Mouse (Mus musculus) cerebellum, adult 2 months (tissue): ENCODE measurements around the gene Zbtb39. TPM values are rescaled to one million over a fixed set of nuclear protein-coding genes. Genes with fewer than 3 reads are reported as not detected.
A peak's percentile ranks its signal among the peaks of the same experiment; 100 is the strongest.

ENCODE experiments used
- DNase-seq, 2 experiments: peaks; one replicate each; pipeline ENCODE4 v3.0.0; 2021
- H3K27ac ChIP-seq: fragments of 200-500 bp; 2 replicates; pipeline ENCODE4 v1.5.1; 2012; ENCODE audit warnings: low read length, control low read depth, inconsistent platforms; ENCODE audit not compliant: insufficient read depth
- H3K27me3 ChIP-seq: fragments of 200-500 bp; 2 replicates; pipeline ENCODE4 v1.6.1; 2012; ENCODE audit warnings: inconsistent platforms, mild to moderate bottlenecking, low read length, moderate library complexity; ENCODE audit not compliant: control insufficient read depth, insufficient read depth
- H3K4me1 ChIP-seq: fragments of 200-500 bp; 2 replicates; pipeline ENCODE4 v1.6.1; 2011; ENCODE audit warnings: low read length; ENCODE audit not compliant: control insufficient read depth, insufficient read depth
- H3K4me3 ChIP-seq: fragments of 200-500 bp; replicated peaks from 2 replicates; pipeline ENCODE3; 2011; ENCODE audit warnings: mild to moderate bottlenecking, low read depth, low read length, control low read depth; ENCODE audit not compliant: insufficient read depth
- CTCF ChIP-seq: fragments of 200-500 bp; IDR thresholded peaks from 2 replicates; pipeline ENCODE4 v1.5.1; 2011; ENCODE audit warnings: low read depth, mild to moderate bottlenecking, control low read depth, low read length, moderate library complexity, borderline replicate concordance; ENCODE audit not compliant: insufficient read depth
- POLR2A ChIP-seq: fragments of 200-500 bp; IDR thresholded peaks from 2 replicates; pipeline ENCODE4 v1.6.1; 2011; ENCODE audit warnings: low read length, control low read depth, borderline replicate concordance; ENCODE audit not compliant: insufficient read depth
- WGBS: fragments of 180-500 bp; shearing (Covaris S2); methylation state at CpG from one replicate; pipeline ENCODE4 v1.1.7; 2018; 5-methylcytosine and 5-hydroxymethylcytosine counted together
- polyA plus RNA-seq: library from polyadenylated mRNA; depleted of rRNA; stranded (reverse); fragments of >200 nt; gene quantifications from 2 replicates; pipeline ENCODE4 v1.2.3, GENCODE M21; 2012

Zbtb39 gene
- polyA plus RNA-seq, 1 experiment, result 5.7 TPM

DNA sequence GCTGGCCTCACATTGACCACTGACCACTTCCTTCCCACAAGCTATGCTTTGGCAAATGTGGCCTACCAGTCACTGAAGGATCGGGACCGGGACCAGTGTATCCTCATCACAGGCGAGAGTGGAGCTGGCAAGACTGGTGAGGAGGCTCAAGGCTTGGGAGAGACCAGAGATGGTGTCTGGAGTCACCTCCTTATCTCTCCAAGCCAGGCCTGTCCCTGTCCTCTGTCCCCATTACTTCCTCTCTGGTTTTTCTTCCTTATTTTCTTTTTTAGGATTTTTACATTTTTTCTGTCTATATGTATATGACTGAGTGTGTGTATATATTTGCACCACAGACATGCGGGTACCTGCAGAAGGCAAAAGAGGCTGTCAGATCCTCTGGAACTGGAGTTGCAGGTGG lies 33.6 kb upstream of the Zbtb39 start:
- no peak for TF ChIP-seq CTCF
- TF ChIP-seq POLR2A, result no peak
- 95% methylated on average over 4 of the region's 4 CpGs for WGBS
- Histone ChIP-seq H3K4me3 (no peak overlapping the region), H3K4me1 (no peaks in the 10 kb centered on the region), H3K27ac (no peak overlapping the region), H3K27me3 (no peaks in the 10 kb centered on the region)
- DNase-seq, result no peak

DNA sequence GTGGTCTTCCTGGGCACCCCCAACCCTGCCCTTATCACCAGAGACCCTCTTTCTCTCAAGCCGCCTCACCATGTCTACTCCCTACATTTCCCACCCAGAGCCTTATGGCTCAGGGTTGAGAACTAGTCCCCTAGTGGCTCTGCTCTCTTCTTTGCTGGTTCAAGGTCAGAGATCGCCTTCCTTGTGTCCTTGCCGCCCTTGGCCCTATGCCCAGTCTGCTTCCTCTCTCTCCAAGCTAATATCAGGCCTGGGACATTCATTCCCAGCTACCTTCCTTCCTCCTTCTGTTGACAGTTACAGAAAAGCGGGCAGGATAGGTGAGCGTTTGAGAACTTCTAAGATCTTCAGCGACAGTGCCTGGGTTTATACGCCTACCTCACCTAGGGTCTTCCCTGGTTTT lies 31.6 kb upstream of the Zbtb39 start:
- H3K4me1 ChIP-seq, result no peaks in the 10 kb centered on the region
- no peak overlapping the region for H3K27ac ChIP-seq
- no peak for DNase-seq
- H3K27me3 ChIP-seq, result no peaks in the 10 kb centered on the region
- no peak overlapping the region for H3K4me3 ChIP-seq
- TF ChIP-seq POLR2A (no peak), CTCF (no peak)
- 88% methylated on average over 7 of the region's 7 CpGs for WGBS

- TF ChIP-seq POLR2A (no peak), CTCF (no peak)
- 84% methylated on average over 3 of the region's 3 CpGs for WGBS
- DNase-seq, result no peak
- H3K27me3 ChIP-seq, result no peaks in the 10 kb centered on the region
- H3K27ac ChIP-seq, result no peak overlapping the region
- H3K4me1 ChIP-seq, result no peaks in the 10 kb centered on the region
- no peak overlapping the region for H3K4me3 ChIP-seq
Measured at GRCm38 (mm10) chr10:127708850-127709370, 30.4 kb upstream of the Zbtb39 start.

DNA sequence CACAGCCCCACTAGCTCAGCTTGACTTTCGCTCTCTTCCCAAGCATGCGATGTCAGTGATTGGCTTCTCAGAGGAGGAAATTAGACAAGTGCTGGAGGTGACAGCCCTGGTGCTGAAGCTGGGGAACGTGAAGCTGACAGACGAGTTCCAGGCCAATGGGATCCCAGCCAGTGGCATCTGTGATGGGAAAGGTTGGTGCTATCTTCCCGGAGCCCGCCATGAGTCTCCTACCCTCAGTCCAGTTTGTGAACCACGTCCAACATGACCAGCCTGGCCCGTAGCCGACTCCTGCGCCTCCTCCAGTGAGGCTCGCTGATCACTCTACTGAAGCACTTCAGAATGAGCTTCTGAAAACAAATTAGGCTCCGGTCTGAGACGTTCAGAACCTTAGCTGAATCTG lies 29.0 kb upstream of the Zbtb39 start:
- Histone ChIP-seq H3K27ac (no peak overlapping the region), H3K4me1 (no peaks in the 10 kb centered on the region), H3K27me3 (no peaks in the 10 kb centered on the region), H3K4me3 (no peak overlapping the region)
- TF ChIP-seq CTCF (no peak), POLR2A (no peak)
- WGBS, result 15% methylated on average over 13 of the region's 13 CpGs
- DNase-seq, result peak in 1 of 2 experiments; percentile 7

DNA sequence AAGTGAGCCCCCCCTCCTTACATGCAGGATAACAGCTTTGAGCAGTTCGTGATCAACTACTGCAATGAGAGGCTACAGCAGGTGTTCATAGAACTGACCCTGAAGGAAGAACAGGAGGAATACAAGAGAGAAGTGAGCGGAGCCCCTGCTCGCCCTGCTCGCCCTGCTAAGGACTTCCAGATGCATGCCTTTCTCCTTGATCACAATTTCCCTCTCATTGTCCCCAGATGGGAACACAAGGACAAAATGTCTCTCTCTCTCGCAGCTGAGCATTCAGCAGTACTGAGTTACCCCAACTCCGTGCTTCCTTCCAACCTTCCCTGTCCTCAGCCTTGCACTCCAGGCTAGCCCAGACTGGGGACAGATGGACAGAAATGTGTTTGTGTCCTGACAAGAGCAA lies 26.6 kb upstream of the Zbtb39 start:
- H3K4me3 ChIP-seq, result no peak overlapping the region
- no peak for DNase-seq
- H3K4me1 ChIP-seq, result no peaks in the 10 kb centered on the region
- no peak overlapping the region for H3K27ac ChIP-seq
- H3K27me3 ChIP-seq, result no peaks in the 10 kb centered on the region
- TF ChIP-seq POLR2A, result no peak
- no peak for TF ChIP-seq CTCF
- WGBS, result 62% methylated on average over 6 of the region's 6 CpGs

- Histone ChIP-seq H3K4me1 (no peaks in the 10 kb centered on the region), H3K27me3 (no peaks in the 10 kb centered on the region), H3K27ac (no peak overlapping the region), H3K4me3 (no peak overlapping the region)
- no peak for TF ChIP-seq CTCF
- no peak for TF ChIP-seq POLR2A
- DNase-seq, result no peak
- WGBS, result 52% methylated on average over 20 of the region's 20 CpGs
Measured at GRCm38 (mm10) chr10:127721671-127722418, 17.5 kb upstream of the Zbtb39 start.

GRCm38 (mm10) chr10:127724178-127724577 lies 15.2 kb upstream of the Zbtb39 start, which contains the start of gene Tac2:
TSS of gene Tac2 (plus strand) at chr10:127724478.
- no peaks in the 10 kb centered on the region for H3K27me3 ChIP-seq
- H3K27ac ChIP-seq, result no peak within 1 kb of the TSS
- H3K4me3 ChIP-seq, result no peak within 1 kb of the TSS
- 88% methylated on average over 3 of the region's 3 CpGs for WGBS
- TF ChIP-seq CTCF (no peak), POLR2A (no peak)
- DNase-seq, result no peak
- no peaks in the 10 kb centered on the region; the same call in 1 of the 2 replicates for H3K4me1 ChIP-seq

DNA sequence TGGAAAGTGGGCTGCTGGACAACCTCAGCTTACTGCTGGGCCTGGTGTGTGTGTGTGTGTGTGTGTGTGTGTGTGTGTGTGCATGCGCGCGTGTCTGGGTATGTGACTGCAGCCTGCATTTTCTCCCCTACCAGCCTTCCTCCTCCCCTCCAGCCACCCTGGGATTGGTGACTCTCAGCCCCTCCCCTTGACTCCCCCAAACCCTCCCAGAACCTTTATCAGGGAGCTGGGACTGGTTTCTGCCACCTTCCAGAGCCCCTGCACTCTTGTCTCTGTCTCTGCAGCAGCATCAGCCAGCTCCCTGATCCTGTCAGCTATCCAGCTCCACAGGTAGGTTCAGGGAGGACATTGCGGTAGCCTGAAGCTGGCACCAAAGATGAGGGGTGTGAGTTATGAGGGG lies 14.2 kb upstream of the Zbtb39 start:
- no peaks in the 10 kb centered on the region; the same call in 1 of the 2 replicates for H3K4me1 ChIP-seq
- H3K4me3 ChIP-seq, result no peak overlapping the region
- no peak overlapping the region for H3K27ac ChIP-seq
- WGBS, result 79% methylated on average over 4 of the region's 4 CpGs
- H3K27me3 ChIP-seq, result no peaks in the 10 kb centered on the region
- no peak for DNase-seq
- TF ChIP-seq POLR2A (no peak), CTCF (no peak)
